Mouse (Mus musculus) lung, embryonic 16.5 days (tissue): ENCODE measurements around the gene Srsf6. TPM values are rescaled to one million over a fixed set of nuclear protein-coding genes. Genes with fewer than 3 reads are reported as not detected.

Experiments used
- polyA plus RNA-seq: library from polyadenylated mRNA; unstranded; fragments of >200 nt; fragmentation: Nextera tagmentation; extraction: Ambion mirVana; gene quantifications from 2 replicates; pipeline ENCODE4 v1.2.1, GENCODE M21; 2015

Gene Srsf6
- polyA plus RNA-seq, 1 experiment from 2014 or later, result 183 TPM

Other genes starting within 250 kb of the Srsf6 start
- 0.09 and 0.24 TPM in 2 replicates for gene L3mbtl1, start 11.9 kb downstream of the Srsf6 start, polyA plus RNA-seq
- not detected in 2 replicates for gene Sgk2, start 55.8 kb downstream of the Srsf6 start, polyA plus RNA-seq
- gene Ift52, start 85.8 kb downstream of the Srsf6 start, polyA plus RNA-seq, result 49.8 and 50.6 TPM in 2 replicates
- 23.4 and 25.6 TPM in 2 replicates for gene Mybl2, start 123.2 kb downstream of the Srsf6 start, polyA plus RNA-seq
- gene Gtsf1l, start 156.3 kb downstream of the Srsf6 start, polyA plus RNA-seq, result 0.19 TPM in 1 of 2 replicates, not detected in the other